Mouse (Mus musculus): ENCODE data around the gene Dedd2. TPM values are rescaled to one million over a fixed set of nuclear protein-coding genes. Genes with fewer than 3 reads are reported as not detected.

The Dedd2 gene
- total RNA-seq (2012; rRNA removed) (25.2 and 28.2 TPM in 2 replicates), polyA plus RNA-seq (2012; ENCODE audit: insufficient read depth in 1 of 2, insufficient read length in 2 of 2, low read depth in 1 of 2, low replicate concordance in 2 of 2, missing spikeins in 1 of 2) (10 to 100 TPM in 1 of 2 experiments, not detected in 1; 36.6 TPM)

GRCm38 (mm10) chr7:25220457-25221101, at the start of gene Dedd2:
Dedd2 (minus strand) TSS chr7:25220615.
- peaks cover 37% of the 10 kb centered on the region for H3K79me2 ChIP-seq (ENCODE audit: control insufficient read depth, insufficient read depth, low read length, poor library complexity)
- peaks cover 0 to 19% of the 10 kb centered on the region in 2 experiments; a peak in 3 of 4 replicates for H3K4me1 ChIP-seq (ENCODE audit: control insufficient read depth in 1 of 2, insufficient read depth in 2 of 2, low read length in 2 of 2)
- H3K4me3 ChIP-seq (ENCODE audit: control insufficient read depth in 1 of 2, insufficient read depth in 1 of 2, low read depth in 2 of 2, low read length in 2 of 2), result peak within 1 kb of the TSS; percentile 87 to 90
- H3K27me3 ChIP-seq (ENCODE audit: control insufficient read depth in 1 of 2, insufficient read depth in 2 of 2, low read length in 2 of 2), result no peaks in the 10 kb centered on the region
- DNase-seq (ENCODE audit: low read depth, low spot score), result peak; percentile 86
- peak within 1 kb of the TSS; percentile 95 for H3K27ac ChIP-seq (ENCODE audit: control insufficient read depth, low read depth, low read length)
- TF ChIP-seq BHLHE40 (IDR thresholded peaks at IDR 0.05; ENCODE audit: borderline replicate concordance, low read depth, low read length), result peak; percentile 98
- peak; percentile 75 for TF ChIP-seq SIN3A (IDR thresholded peaks at IDR 0.05; ENCODE audit: low read length)
- no peak; the same call in 1 of the 2 replicates for TF ChIP-seq ZMIZ1 (IDR thresholded peaks at IDR 0.05; ENCODE audit: low read depth, low read length)
- peak; percentile 79 for TF ChIP-seq USF1 (IDR thresholded peaks at IDR 0.05; ENCODE audit: low read depth, low read length)
- 0 out of 2 replicates have a peak, but pooled peaks have one; percentile 26 for TF ChIP-seq NRF1 (IDR thresholded peaks at IDR 0.05; ENCODE audit: insufficient read depth, low read depth, low read length, poor library complexity, severe bottlenecking)
- peak; percentile 94 for TF ChIP-seq MXI1 (IDR thresholded peaks at IDR 0.05; ENCODE audit: low read depth, low read length)
- TF ChIP-seq MAZ (IDR thresholded peaks at IDR 0.05; ENCODE audit: low read depth, low read length), result peak; percentile 75; the same call in 1 of the 2 replicates
- TF ChIP-seq TAL1 (IDR thresholded peaks at IDR 0.05; ENCODE audit: low read length), result no peak
- TF ChIP-seq MAX (IDR thresholded peaks at IDR 0.05; ENCODE audit: low read length), result peak; percentile 95
- 0 out of 2 replicates have a peak, but pooled peaks have one; percentile 7 for TF ChIP-seq CHD2 (IDR thresholded peaks at IDR 0.05; ENCODE audit: low read length)
- TF ChIP-seq ETS1 (IDR thresholded peaks at IDR 0.05; ENCODE audit: low read depth, low read length), result peak; percentile 31; the same call in 1 of the 2 replicates
- TF ChIP-seq MEF2A (IDR thresholded peaks at IDR 0.05; ENCODE audit: extremely low read depth, insufficient replicate concordance, low read depth, low read length, poor library complexity, severe bottlenecking), result no peak
- TF ChIP-seq POLR2A (IDR thresholded peaks at IDR 0.05; ENCODE audit: control insufficient read depth in 1 of 2, insufficient read depth in 1 of 2, low read depth in 1 of 2, low read length in 2 of 2, poor library complexity in 1 of 2), result peak in 1 of 2 experiments; percentile 7; a peak in 2 of 4 replicates
- no peak for TF ChIP-seq ZC3H11A (IDR thresholded peaks at IDR 0.05; ENCODE audit: low read depth, low read length)
- TF ChIP-seq CHD1 (IDR thresholded peaks at IDR 0.05; ENCODE audit: low read depth, low read length), result peak; percentile 97; the same call in 1 of the 2 replicates
- TF ChIP-seq TCF12 (IDR thresholded peaks at IDR 0.05; ENCODE audit: low read depth, low read length), result 0 out of 2 replicates have a peak, but pooled peaks have one; percentile 29
- TF ChIP-seq SMC3 (IDR thresholded peaks at IDR 0.05; ENCODE audit: low read depth, low read length), result 0 out of 2 replicates have a peak, but pooled peaks have one; percentile 17
- peak; percentile 82 for TF ChIP-seq MYC (IDR thresholded peaks at IDR 0.05; ENCODE audit: low read depth, low read length)
- H3K9ac ChIP-seq (ENCODE audit: control insufficient read depth, low read depth, low read length, poor library complexity, severe bottlenecking), result peak within 1 kb of the TSS; percentile 85
- no peaks in the 10 kb centered on the region for H3K9me3 ChIP-seq (replicated peaks; ENCODE audit: insufficient read depth, low read length)
- peaks cover 3 to 21% of the 10 kb centered on the region in 2 experiments; a peak in 2 of 4 replicates for H3K36me3 ChIP-seq (ENCODE audit: control insufficient read depth in 1 of 2, insufficient read depth in 2 of 2, low read length in 2 of 2)
